Mouse (Mus musculus): ENCODE measurements at regions not wholly inside any gene's neighbourhood (a gene's known extent, or its start where the extent isn't known, plus 50 kb on each side); places are given as distances from the start of the nearest gene placed in this dataset.

DNA sequence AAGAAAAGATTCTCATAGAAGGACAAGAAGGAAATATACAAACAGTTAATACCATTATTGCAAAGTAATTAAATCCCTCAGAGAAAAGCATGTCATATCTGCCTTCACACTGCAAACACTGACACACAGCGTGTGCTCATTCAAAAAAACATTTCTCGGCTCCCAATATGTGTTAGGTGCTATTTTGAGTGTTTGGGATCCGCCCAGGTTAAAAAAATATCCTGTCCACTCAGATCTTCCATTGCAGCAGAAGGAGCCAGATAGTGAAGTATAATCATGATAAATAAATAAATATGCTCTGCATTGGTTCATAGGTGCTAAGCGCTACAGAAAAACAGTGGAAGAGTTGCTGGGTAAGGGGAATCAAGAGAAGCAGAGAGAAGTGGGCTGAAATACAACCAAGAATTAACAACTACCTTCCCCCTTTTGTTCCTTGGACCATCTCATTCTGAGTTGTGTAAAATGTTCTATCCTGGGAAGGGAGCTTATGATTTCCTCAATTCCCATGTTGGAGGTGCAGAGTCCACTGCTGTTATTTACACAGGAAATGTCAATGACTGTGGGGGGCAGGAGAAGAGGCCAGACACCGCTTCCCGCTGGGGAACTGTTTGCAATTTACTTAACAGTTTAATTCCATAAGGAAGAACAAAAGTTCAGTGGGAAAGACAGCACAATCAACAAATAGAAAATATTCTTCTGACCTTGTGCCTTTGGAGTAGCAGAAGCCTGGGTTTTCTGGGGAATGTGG lies 139.9 kb downstream of the Tle1 start:
- DNase-seq = peak; percentile 5 to 32

DNA sequence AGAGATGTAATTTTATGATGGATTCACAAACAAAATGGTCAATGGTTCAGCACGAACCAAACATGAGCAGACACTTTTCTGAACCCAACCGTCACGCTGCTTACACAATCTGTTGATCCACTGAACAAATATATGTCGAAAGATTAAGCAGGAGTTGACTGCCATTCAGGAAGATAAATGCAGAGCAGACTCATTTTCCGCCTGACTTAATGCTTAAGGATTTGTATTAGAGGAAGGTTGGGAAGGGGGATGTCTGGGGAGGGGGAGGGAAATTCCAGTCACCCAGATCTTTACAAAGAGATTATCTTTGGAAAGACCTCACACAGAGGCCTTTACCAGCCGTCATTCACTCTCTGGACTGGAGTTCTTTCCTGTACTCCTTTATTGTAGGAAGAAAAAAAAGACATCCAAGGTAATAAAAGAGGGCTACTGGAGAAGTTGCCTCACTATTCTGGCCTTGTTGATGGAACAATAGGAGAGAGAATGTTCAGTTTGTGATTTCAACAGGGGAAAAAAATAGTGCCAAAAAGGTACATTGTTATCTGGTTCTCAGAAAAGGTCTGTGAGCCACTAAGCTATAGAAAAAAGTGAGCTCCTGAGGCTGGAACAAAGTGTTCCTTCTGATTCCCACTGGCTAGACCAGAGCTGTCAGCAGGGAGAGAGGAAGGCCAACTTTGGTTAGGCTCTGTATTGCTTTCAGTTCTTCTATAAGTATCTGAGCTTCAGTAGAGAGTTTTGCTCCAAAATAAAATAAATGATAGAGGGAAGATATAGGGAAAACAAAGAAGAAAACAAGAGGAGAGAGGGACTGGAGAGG lies 150.9 kb downstream of the Tle1 start:
- no peak for DNase-seq

DNA sequence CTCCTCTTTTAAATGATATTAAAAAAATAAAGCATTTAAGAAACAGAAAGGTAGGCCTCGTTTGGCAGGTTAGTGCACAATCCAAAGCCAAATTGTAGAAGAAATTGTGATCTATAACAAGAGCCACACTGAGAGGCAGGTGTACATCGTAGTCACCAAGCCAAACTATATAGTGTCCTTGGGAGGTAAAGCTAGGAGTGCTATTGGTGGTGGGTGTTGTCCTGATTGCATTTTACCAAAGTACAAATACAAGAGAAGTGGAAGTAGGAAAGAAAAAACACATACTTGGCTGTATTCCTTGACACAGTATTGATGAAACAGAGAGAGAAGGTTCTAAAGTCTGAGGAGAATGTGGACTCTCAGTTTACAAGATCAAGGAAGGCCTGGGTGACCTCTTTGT lies 178.6 kb downstream of the Tle1 start:
- DNase-seq = no peak

DNA sequence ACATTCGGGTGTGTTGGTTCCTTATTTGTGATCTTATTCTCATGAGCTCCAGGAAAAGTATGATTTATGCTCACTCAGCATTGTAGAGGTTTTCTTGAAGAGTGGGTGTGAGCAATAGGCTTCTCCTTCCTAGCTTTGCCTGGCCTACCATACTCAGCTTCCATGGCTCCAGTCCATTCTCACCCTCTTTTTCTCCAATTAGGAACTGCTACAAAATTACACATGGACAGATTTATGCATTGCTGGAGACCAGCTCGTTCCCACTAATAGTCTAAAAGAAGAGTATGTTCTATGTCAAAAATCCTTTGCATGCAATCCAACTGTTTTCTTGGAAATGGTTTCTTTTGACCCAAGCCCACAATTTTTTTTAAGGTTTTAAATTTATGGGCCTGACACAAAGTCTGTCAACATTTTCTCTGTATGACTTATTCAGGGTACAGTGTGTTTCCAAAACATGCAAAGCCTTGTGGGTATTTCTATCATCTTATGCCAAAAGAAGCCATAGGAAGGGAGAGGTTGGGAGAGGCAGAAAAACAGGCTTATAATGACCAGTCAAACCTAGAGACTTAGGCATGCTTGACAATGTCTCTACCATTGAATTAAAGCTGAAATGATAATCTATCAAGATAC lies 186.4 kb downstream of the Tle1 start:
- no peak for DNase-seq

DNA sequence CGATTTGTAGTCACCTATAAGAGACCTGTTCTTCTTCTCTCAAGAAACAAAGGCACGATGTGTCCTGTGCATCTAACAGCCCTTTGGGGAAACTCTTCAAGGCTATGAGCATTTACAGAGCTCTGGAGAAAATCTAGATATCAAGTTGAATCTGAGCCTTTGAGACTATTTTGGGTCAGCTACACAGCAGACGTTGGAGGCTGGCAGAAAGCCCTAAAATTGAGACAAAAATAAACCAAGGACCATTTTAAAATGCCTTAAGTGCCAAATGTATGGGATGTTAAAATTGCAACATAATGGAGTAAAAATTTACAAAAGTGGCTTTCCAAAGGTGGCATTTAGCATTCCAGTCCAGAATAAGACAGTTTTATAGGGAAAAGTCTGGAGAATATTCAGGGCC lies 187.1 kb downstream of the Tle1 start:
- no peak for DNase-seq

DNA sequence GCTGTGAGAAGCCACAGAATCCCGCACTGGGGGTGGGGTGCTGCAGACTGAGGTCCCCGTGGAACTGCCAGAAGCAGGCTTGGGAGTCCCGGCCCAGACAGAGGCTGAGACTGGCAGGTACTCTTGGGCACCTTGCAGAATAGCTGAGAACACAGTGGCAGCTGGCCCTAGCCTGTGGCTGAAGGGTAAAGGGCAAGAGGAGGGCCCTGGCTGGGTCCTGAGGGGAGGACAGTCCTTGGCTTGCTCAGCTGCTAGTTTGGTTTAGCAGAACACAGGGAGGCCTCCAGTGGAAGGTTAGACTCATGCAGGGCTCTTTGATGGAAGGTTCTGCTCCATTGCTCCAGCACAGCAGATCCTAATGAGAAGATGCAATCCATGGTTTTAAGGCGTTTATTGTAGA lies 190.4 kb downstream of the Tle1 start:
- peak in 1 of 2 experiments; percentile 39 for DNase-seq

DNA sequence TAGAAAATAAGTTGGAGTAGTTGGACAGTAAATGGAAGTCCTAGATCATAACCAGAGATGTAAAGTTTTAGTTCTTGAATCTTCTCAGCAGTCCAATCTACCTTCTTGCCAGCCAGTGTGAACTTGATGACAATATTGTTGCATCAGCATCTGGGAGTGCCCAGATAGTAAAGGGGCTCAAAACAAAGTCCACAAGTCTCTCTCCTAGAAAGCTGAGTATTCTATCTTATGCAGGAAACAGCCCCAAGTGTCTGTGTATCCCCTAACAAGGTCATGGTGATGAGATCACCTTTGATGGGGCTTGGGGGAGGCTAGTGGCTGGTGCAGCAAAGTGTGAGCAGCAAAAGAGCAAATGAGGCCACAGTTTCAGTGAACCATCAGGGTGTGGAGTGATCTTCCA lies 194.8 kb downstream of the Tle1 start:
- no peak for DNase-seq

DNA sequence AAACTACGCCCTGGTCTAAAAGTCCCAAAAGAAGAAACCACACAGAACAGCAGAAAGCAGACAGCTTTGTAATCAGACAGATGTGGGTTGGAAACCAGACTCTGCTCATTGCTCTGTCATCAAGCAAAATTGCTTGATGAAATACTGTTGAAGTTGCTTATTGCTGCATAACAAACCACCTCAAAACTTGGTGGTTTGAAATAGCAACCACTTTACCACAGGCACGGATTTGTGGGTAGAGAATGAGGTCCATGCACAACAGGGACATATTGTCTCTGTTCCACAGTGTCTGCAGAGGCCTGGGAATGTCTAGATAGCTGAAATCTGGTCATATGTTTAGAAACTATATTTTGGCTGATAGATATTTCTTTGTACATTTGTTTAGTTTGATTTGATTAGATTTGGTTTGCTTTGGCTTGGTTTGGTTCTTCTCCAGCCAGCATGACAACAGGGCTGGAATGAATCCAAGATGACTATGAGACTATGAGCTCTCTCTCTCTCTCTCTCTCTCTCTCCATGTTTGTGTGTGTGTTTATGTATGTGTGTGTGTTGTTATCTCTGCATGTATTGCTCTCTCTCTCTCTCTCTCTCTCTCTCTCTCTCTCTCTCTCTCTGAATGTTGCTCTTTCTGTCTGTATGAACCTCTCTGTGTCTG lies 199.4 kb downstream of the Tle1 start:
- no peak for DNase-seq

DNA sequence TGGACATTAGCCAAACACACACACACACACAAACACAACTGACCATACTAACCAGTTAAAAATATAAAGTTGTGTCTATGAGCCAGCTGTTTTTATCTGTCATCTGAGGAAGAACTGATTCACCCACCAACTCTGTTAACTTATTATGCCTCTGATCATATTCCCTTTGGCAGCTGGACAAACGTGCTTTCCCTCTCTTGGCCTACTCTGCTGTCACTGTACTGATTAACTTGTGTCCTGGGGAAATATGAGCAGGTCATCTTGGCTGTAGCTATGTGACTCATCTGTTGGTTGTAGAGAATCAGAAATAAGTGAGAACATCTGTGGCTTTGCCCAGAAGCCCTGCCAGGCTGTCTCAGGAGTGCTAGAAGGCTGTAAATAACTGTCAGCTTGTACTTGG lies 210.9 kb upstream of the Gm11232 start:
- DNase-seq = peak; percentile 32 to 37

DNA sequence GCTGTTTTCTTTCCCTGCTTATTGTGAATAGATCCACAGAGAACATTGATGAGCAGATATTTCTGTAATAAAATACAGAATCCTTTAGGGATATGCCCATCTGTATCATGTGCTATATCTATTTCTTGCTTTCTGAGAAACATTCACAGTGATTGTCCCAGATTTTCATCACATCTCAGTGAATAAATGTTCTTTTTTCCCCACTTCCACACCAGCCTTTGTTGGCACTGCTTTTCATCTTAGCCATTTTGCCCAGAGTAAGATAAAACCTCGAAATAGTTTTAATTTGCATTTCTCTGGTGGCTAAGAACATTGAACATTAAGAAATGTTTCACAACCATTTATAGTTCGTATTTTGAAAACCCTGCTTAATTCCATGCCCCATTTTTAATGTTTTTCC lies 195.7 kb upstream of the Gm11232 start:
- DNase-seq = no peak

DNA sequence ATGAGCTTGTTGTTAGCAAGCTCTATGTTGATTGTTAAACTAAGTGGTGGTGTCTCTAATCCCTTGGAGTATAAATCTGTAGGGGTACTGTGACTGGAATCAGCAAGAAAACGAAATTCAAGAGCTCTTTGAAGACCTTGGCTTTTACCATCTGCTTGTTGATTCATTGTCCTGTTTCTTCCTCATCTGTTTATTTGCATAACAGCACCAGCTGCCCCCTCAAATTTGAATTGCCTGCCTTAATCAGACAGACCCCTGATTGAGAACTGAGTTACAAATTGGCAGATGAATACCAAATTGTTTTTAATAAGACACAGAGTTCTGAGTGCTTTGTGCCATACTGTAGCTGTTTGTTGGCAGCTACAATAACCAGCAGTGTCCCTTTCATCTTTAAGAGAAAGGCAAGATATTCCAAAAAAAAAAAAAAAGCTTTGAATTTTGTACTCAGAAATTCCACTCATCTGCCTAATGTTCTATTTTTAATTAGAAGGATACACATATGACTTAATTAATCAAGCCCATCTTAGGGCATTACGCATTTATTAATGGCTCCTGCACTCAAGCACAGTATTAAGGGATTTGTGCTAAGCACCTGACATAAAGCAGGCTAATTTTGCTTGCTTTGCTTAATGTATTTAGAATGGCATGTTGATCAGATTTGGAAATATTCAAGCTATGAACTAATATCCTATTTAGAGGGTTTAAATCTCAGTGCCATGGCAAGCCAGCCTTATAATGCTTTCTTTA lies 175.6 kb upstream of the Gm11232 start:
- no peak for DNase-seq

DNA sequence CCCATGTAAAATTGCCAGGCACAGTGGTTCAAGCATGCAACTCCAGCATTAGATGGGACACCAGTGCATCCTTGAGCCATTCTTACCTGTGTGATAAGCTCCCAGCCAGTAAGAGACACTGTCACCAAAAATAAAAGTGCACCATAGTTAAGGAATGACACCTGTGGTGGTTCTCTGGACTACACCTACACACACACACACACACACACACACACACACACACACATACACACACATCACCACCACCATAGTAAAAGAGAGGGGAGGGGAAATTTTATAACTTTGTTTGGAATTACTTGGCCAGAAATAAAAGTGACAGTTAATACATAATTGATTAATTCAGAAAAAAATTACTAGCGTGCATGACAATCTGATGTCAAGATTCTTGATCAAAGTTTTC lies 175.1 kb upstream of the Gm11232 start:
- no peak for DNase-seq

DNA sequence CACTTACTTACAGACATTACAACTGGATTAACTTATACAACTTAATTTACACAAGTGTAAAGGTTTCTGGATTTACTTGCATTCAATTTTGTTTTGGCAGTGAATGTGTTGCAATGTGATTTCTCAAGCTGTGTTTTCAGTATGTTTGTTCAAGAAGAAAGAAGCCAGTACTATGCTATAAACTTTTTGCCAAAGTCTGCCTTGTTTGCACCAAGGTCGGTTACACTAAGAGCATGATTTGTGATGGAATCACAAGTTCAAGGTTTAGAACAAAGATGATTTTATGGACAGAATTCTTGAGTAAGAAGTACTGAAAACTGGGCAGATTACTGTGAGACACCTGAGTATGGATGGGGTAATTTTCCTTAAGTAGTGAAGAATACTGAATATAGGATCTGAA lies 153.8 kb upstream of the Gm11232 start:
- no peak for DNase-seq

DNA sequence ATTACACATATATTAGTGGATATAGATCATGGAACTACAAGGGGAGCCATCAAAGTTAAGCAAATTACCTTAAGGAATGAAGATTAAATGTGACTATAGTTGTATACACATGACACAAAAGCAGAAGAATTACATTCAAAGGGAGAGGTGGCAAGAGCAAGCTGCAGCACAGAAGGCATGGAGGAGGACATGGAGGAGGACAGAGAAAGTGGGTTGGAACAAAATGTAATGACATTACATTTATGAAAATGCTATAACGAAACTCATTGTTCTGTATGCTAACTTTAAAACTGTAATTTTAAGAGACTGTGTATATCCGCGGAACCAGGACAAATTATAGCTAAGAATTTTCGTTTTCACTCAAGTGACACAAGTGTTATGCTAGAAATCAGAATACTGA lies 117.9 kb upstream of the Gm11232 start:
- no peak for DNase-seq

DNA sequence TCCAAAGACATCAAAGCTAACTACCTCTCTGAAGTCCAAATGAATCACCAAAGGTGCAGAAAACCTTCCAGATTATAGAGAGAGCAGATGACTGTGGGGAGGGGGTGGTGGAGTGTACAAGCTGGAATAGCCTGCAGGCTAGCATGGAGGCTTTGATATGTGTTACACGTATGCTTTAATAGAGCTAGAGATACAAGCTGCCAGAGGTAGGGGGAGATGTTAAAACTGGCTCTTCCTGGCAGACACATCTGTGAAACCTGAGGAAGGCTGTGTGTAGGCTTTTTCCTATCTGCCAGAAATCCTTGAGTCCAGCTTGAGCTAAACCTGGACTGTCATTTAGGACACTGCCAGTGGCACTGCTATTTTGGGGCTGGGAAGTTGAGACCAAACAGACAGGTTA lies 109.2 kb upstream of the Gm11232 start:
- DNase-seq = no peak

DNA sequence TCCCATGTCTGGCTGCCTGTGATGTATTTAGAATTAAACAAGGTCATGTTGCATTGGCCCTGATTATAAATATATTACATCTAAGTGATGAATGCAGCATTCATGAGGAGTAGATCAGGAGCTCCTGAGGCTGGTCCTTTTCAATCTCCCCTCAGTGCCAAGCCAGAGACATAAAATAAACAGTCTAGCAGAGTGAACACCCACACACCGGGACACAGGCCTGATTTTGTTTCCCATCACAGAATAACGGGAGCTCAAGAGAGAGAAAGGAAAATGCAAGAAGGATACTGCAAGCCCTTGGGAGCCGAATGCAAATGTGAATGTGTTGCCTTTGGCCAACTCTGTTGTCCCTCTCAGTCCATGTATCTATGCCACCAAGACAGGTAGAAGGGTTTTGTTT lies 84.1 kb upstream of the Gm11232 start:
- DNase-seq = no peak

DNA sequence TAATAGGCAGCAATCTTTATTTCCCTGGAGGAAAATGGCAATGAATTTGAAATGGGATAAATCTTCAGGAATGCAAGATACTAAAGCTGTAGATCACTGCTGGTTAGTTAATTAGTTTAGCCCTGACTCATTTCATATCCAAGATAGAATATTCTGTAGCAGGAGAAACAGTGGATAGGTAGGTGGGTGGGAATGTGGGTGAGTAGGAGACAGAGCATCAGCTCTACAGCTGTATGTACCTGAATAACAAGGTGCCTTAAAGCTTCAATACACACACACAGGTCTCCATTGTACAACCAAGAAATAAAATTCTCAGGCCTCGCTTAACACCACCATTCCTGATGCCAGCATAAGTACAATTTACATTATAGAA lies 83.0 kb upstream of the Gm11232 start:
- DNase-seq = no peak

DNA sequence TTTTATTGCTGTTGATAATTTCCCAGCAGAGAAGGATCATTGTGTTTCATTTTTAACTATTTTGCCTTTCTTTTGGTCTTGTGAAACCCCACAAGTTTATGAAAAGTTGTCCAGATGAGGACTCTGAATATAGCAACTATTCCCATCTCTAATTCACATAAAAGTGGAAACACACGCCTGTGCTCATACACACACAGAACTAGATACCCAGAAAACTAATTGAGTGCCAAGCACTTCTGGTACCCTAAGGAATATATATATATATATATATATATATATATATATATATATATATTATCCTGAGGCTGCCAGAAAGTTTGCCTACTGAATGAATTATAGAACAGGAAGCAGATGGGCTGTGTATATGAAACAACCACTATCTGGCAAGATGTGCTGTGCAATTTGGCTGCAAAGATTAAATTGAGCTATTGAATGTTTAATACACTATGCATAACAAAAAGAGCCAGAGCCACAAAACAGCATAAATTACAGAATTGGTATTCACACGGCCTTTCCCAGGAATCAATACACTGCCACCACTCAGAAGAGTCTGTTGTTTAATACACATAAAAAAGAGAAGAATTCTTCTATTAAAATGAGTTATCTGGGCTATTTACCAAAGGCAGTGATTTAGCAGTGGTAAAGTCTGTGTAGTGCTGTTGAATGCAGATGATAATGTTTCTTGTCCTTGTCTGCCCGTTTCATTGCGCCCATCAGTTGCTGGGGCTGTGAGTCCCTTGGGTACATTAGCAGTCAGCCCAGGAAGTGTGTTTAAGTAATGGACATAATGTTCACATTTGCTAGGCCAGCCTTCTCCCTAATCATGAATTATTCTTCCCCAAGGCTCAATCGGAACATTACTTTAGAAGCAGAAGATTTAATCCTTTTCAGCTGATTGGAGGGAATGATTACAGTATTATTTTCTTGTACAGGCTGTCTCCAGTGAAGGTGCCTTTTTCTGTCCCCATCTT lies 82.3 kb upstream of the Gm11232 start:
- DNase-seq = no peak

DNA sequence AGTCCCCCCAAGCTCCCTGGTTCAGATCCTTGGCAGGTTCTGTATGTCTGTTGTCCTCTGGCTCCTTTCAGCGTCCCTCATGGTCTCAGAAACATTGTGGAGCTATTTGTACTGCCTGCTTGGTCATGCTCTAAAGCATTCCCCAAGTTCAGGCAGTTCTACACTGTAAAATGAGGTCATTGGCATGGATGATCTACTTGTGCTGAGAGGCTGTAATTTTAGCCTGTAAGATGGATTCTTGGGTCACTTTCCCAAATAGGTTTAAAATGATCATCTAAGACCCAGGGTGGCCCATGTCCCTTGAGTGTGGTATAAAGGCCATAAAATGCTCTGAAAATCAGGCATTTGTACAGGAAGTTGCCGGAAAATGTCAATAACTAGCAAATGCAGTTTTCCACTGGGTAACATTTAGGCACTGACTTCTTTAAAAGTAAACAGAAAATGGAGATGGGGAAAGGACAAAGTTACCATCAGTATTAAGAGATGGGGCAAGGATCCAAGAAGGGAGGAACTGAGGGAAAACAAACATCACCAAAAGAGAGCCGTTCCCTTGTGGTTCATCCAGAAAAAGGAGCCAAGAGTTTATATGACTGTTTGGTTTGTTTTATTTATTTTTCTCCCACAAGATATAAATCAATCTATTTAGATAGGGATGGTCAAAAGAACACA lies 81.5 kb upstream of the Gm11232 start:
- DNase-seq = peak; percentile 11 to 38

DNA sequence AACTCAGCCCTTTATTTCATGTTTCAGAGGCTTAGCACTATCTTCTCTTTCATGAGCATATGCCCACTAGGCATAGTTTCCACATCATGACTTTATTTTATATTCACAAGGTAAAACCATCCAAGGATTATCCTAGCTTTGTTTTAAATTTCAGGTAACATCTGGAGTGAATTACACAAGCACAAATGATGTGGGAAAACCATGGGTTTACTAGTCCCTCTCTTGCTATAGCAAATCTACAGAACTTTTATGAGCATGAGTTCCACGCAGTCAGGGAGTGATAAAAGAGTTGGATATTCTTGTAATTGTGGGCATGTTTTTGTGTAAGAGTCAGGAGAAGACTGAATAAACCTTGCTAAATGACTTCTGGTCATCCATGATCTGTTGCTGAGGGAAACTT lies 78.0 kb upstream of the Gm11232 start:
- no peak for DNase-seq

DNA sequence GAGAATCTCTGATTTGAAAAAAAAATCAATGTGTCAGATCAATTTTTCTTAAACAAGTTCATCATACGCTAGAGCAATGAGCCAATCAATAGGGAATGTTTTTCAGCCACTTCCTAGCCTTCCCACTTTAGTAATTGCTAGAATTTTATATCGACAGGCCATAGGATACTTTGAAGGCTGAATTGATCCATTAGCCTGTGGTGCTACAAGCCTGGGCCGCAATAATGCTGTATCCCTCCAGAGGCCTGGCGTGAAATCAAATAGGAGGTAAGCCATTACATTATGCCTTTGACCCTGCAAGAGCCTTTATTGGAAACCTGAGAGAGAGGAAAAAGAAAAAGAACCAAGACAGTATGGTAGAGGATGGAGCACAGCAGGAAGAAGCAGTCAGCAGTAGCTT lies 53.7 kb upstream of the Gm11232 start:
- no peak for DNase-seq
